Comparison of ENCODE assay signal across 10 mouse cellular contexts in genomic region chr9:62427010-62427409, GRCm38 (mm10).
DNase-seq lines count a peak whose midpoint lies in the region; ATAC-seq lines count a peak whose summit lies in the region.
"Had no signal": no experiment of that assay in that cellular context is flagged by ENCODE, and none has a peak within 500 bp of the region (broad histone marks: within the 10 kb centered on the region; RNA-seq: fewer than 3 reads in every experiment).

No protein-coding gene starts in this region.

- ATAC-seq in frontal cortex, adult (ENCODE audit: low TSS enrichment) = peak; percentile 35; the same call in 1 of the 2 replicates
- ATAC-seq in erythroid progenitor cell, adult 5-6 weeks (replicated peaks; ENCODE audit: low FRiP score, poor library complexity, severe bottlenecking) = no peak
- no peak for ATAC-seq in forebrain, embryonic 13.5 days

- no peaks in the 10 kb centered on the region for H3K27me3 ChIP-seq in forebrain, embryonic 13.5 days
- H3K27me3 ChIP-seq: limb, embryonic 13.5 days had no signal

- 85% methylated on average over 8 of the region's 8 CpGs for WGBS in forebrain, embryonic 13.5 days

- H3K4me2 ChIP-seq in forebrain, embryonic 13.5 days = no peak overlapping the region
- H3K4me2 ChIP-seq: limb, embryonic 13.5 days had no signal

- no peak overlapping the region for H3K4me3 ChIP-seq in forebrain, embryonic 13.5 days
- H3K4me3 ChIP-seq: hindbrain, embryonic 10.5 days; limb, embryonic 13.5 days had no signal

- no peak overlapping the region for H3K27ac ChIP-seq in forebrain, embryonic 13.5 days
- H3K27ac ChIP-seq: hindbrain, embryonic 10.5 days; limb, embryonic 13.5 days had no signal

- no peaks in the 10 kb centered on the region for H3K4me1 ChIP-seq in forebrain, embryonic 13.5 days
- H3K4me1 ChIP-seq: limb, embryonic 13.5 days had no signal

- H3K9me3 ChIP-seq in forebrain, embryonic 13.5 days (replicated peaks) = no peaks in the 10 kb centered on the region
- H3K9me3 ChIP-seq: hindbrain, embryonic 10.5 days; limb, embryonic 13.5 days had no signal

- no peak overlapping the region for H3K9ac ChIP-seq in forebrain, embryonic 13.5 days
- H3K9ac ChIP-seq: limb, embryonic 13.5 days had no signal

- DNase-seq in frontal cortex, postnatal 36 days (ENCODE audit: low spot score in 2 of 2) = no peak
- peak; percentile 38 for DNase-seq in urinary bladder, postnatal 25 days (ENCODE audit: low spot score)
- DNase-seq in urinary bladder, adult 2 months (ENCODE audit: low spot score) = no peak
- DNase-seq in kidney, adult 8-10 months = peak; percentile 59 to 80
- DNase-seq in thymus, postnatal 25 days = peak; percentile 27

- H3K36me3 ChIP-seq in forebrain, embryonic 13.5 days (ENCODE audit: poor library complexity, severe bottlenecking) = peaks cover 93% of the 10 kb centered on the region

Comparison
In these comparisons a context has a peak if more than half of its experiments do, and no peak if none do; other contexts are left out.
1. DNase-seq: peak in urinary bladder, postnatal 25 days (single experiment), kidney, adult 8-10 months (2 of 2) and thymus, postnatal 25 days (single experiment); none in frontal cortex, postnatal 36 days (0 of 2) and urinary bladder, adult 2 months (single experiment).